Mouse (Mus musculus): ENCODE measurements around the gene C1galt1. TPM values are rescaled to one million over a fixed set of nuclear protein-coding genes. Genes with fewer than 3 reads are reported as not detected.

Gene C1galt1
- polyA plus RNA-seq (2015; fragmentation: Nextera tagmentation; extraction: Ambion mirVana): 5.3 and 5.9 TPM in 2 replicates

DNA sequence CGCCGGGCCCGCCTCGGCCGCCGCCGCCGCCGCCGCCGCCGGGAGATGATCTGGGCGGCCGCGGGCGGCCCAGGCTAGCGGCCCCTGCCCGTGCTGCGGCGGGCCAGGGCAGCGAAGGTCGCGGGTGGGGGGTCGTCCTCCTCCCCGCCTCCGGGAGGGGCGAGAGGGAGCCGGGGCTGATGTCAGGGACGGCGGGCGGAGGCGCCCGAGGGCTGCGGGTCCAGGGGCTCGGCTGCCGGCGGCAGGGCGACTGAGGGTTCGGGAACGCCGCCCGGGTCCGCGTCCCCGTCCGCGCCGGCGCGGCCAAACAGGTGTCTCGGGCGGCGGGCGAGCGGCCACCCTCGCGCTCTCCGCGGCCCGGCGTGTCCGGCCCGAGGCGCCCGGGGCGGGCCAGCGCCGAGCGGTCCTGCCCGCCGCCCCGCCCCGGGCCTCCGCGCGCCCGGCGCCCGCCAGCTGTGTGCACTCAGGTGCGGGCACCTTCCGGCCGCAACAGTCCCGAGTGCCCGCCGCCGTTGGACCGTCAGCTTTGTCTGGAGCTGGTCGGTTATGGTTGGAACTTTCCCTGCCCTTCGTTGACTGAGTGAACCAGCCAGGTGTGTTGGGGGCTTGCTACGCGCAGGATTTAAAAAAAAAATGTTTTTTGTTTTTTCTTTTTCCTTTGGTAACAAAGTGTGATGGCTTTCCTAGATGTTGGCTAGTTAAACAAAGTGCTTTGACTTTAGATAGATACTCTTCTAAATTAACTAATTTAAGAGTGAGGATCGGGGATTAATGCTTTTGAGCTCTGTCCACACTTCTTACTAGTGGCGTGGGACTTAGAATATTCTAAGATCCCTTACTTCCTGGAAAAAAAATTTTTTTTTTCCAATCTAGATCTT lies at the start of gene C1galt1:
Gene C1galt1, plus strand, starts transcription at position 41 of the 878 bp plus-strand sequence.
- peak; percentile 81 for ATAC-seq
- WGBS: under 1% methylated on average over 86 of the region's 93 CpGs
- Histone ChIP-seq H3K27me3 (replicated peaks) (no peaks in the 10 kb centered on the region), H3K4me1 (replicated peaks) (peaks cover 3% of the 10 kb centered on the region; the same call in 1 of the 2 replicates), H3K9me3 (no peaks in the 10 kb centered on the region), H3K4me2 (replicated peaks) (peak within 1 kb of the TSS; percentile 58), H3K9ac (peak within 1 kb of the TSS; percentile 84), H3K36me3 (no peaks in the 10 kb centered on the region), H3K4me3 (replicated peaks) (peak within 1 kb of the TSS; percentile 92), H3K27ac (peak within 1 kb of the TSS; percentile 89)

DNA sequence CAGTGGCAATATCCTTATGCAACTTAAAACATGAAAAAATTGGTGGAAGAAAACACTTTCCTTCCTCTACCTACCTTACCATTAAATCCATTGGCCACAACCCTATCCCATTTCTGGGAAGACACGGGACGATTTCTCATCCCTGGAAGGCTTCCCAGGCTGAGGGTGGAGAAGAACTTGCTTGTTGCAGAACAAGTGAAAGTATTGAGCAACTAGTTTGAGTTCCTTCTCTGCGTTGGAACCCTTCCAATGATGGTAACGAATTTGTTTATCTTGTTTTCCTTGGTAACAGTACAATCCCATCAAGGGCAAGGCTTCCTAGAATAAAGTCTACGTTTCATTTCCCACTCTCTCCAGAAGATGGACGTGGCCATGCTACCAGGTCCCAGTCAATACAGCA lies 44.7 kb upstream of the C1galt1 start:
- 71% methylated on average over 6 of the region's 6 CpGs for WGBS
- Histone ChIP-seq H3K27me3 (replicated peaks) (no peaks in the 10 kb centered on the region), H3K9me3 (no peaks in the 10 kb centered on the region), H3K27ac (no peak overlapping the region), H3K9ac (no peak overlapping the region), H3K4me2 (replicated peaks) (no peak overlapping the region), H3K4me3 (replicated peaks) (no peak overlapping the region), H3K4me1 (replicated peaks) (no peaks in the 10 kb centered on the region), H3K36me3 (no peaks in the 10 kb centered on the region)
- ATAC-seq: no peak

DNA sequence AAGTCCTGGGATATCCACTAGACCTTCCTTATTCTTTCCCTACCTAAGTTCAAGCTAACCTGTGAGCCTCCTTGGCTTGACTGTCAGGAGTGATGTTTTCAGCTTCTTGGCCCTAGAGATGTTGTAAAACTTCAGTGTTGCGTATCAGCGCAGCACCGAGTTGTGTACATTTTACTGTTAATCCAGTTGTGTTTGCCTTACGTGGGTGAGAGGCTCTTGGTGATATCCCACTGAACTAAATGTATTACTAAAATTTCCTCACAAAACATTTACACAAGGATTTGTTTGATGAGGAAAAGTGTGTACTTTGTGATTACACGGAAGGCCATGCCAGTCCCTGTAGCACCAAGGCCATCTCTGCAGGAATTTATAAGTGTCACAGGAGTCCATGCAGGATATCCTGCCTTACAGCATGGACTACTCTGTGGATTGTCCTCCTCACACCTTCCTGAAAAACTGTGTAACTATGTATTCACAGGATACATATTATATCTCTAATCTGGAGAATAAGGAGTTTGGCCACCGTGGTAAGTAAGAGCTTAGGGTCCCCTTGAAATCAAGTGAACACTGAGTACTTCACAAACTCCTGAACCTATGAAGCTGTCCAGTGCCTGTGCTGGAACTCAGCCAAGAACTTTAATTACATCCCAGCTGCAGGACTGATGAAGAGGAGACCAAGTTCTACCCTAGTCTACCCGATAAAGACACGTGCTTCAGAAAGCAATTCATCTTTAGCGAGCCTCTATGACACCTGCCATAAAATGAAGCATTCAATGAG lies 40.7 kb upstream of the C1galt1 start:
- no peaks in the 10 kb centered on the region for H3K27me3 ChIP-seq (replicated peaks)
- peak; percentile 74 for ATAC-seq
- no peaks in the 10 kb centered on the region for H3K4me1 ChIP-seq (replicated peaks)
- no peak overlapping the region for H3K27ac ChIP-seq
- no peaks in the 10 kb centered on the region for H3K9me3 ChIP-seq
- H3K4me3 ChIP-seq (replicated peaks): no peak overlapping the region
- WGBS: 56% methylated on average over 9 of the region's 9 CpGs
- no peaks in the 10 kb centered on the region for H3K36me3 ChIP-seq
- no peak overlapping the region for H3K4me2 ChIP-seq (replicated peaks)
- H3K9ac ChIP-seq: no peak overlapping the region

DNA sequence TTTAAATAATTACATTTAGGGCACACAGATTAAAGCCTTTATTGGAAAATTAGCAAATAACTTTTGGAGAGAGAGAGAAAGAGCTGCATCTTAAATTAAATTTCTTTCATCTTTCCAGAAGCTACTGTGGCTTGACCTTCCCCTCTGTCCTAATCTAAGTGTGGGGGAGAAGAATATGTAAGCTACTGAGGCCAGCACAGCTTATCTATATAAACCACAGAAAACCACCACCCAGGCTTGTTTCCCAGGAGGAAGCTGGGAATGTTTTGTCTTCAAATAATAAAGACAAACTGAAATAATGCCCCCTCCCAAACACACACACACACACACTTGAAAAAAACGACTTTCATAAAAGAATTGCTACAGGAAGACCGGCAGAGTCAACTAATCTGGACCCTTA lies 30.5 kb upstream of the C1galt1 start:
- no peaks in the 10 kb centered on the region for H3K4me1 ChIP-seq (replicated peaks)

DNA sequence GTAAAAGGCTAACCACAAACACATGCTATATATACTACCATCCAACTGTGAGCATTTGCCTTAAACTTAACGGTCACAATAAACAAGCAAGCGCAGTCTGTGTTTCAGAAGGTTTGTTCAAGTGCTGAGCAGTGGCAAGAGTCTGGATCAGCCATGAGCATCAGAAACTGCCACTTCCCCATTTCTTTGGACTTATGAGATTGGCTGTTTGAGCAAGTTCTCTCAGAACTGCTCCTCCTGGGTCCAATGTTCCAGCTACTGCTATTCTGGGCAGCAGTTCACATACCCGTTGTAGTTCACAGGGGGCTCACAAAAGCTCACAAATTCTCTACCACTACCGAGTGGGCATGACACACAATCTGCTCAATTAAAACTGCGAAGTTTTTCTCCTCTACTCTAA lies 28.4 kb upstream of the C1galt1 start:
- Histone ChIP-seq H3K27me3 (replicated peaks) (no peaks in the 10 kb centered on the region), H3K4me3 (replicated peaks) (no peak overlapping the region), H3K27ac (no peak overlapping the region), H3K4me2 (replicated peaks) (no peak overlapping the region), H3K9ac (no peak overlapping the region), H3K9me3 (no peaks in the 10 kb centered on the region), H3K36me3 (no peaks in the 10 kb centered on the region), H3K4me1 (replicated peaks) (no peaks in the 10 kb centered on the region)
- no peak for ATAC-seq
- WGBS: 87% methylated on average over 5 of the region's 5 CpGs

More for the DNA sequence above, 30.5 kb upstream of the C1galt1 start:
- Histone ChIP-seq H3K27ac (no peak overlapping the region), H3K4me3 (replicated peaks) (no peak overlapping the region), H3K9me3 (no peaks in the 10 kb centered on the region), H3K4me2 (replicated peaks) (no peak overlapping the region), H3K36me3 (no peaks in the 10 kb centered on the region), H3K27me3 (replicated peaks) (no peaks in the 10 kb centered on the region), H3K9ac (no peak overlapping the region)
- ATAC-seq: no peak
- 49% methylated on average over 2 of the region's 2 CpGs for WGBS

DNA sequence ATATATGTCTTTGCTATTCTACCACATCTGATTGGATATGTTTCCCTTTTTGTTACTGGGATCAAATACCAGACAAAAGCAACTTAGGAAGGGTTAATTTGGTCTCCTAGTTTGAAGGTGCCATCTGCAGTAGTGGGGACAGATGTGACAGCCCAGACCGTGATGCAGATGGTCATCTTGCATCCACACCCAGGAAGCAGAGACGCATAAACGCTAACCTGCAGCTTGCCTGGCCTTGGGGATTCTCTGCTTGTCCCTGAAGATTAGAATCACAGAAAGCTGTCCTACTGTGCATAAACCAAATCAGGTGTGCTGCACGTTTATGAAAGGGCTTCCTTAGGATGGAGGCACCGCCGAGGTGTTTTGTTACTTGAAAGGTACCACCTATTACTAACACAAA lies 22.0 kb upstream of the C1galt1 start:
- Histone ChIP-seq H3K9me3 (no peaks in the 10 kb centered on the region), H3K9ac (no peak overlapping the region), H3K4me2 (replicated peaks) (no peak overlapping the region), H3K4me3 (replicated peaks) (no peak overlapping the region), H3K4me1 (replicated peaks) (no peaks in the 10 kb centered on the region), H3K27ac (no peak overlapping the region), H3K27me3 (replicated peaks) (no peaks in the 10 kb centered on the region), H3K36me3 (no peaks in the 10 kb centered on the region)
- no peak for ATAC-seq
- WGBS: 62% methylated on average over 6 of the region's 6 CpGs

DNA sequence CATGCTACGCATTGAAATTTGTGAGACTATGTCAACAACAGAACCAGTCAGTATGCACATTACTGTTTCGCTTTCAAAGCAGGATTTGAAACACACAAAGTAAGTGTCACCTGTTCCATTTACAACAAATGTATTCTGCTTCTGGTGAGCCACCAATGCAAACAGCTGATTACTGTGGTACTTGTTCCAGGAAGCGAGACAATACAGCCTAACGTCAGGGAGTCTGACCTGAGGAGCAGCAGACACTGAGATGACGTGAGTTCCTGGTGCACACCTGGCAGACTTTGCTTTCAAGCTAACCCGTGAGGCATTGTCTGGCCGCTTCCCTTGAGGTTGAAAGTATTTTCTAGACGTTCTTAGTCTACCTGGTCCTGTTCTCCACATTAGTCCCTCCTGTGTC lies 13.8 kb upstream of the C1galt1 start:
- H3K27me3 ChIP-seq (replicated peaks): no peaks in the 10 kb centered on the region
- H3K9ac ChIP-seq: no peak overlapping the region
- no peak for ATAC-seq
- no peak overlapping the region for H3K27ac ChIP-seq
- H3K4me2 ChIP-seq (replicated peaks): no peak overlapping the region
- H3K4me1 ChIP-seq (replicated peaks): no peaks in the 10 kb centered on the region
- 74% methylated on average over 8 of the region's 8 CpGs for WGBS
- no peaks in the 10 kb centered on the region for H3K9me3 ChIP-seq
- no peak overlapping the region for H3K4me3 ChIP-seq (replicated peaks)
- no peaks in the 10 kb centered on the region for H3K36me3 ChIP-seq

DNA sequence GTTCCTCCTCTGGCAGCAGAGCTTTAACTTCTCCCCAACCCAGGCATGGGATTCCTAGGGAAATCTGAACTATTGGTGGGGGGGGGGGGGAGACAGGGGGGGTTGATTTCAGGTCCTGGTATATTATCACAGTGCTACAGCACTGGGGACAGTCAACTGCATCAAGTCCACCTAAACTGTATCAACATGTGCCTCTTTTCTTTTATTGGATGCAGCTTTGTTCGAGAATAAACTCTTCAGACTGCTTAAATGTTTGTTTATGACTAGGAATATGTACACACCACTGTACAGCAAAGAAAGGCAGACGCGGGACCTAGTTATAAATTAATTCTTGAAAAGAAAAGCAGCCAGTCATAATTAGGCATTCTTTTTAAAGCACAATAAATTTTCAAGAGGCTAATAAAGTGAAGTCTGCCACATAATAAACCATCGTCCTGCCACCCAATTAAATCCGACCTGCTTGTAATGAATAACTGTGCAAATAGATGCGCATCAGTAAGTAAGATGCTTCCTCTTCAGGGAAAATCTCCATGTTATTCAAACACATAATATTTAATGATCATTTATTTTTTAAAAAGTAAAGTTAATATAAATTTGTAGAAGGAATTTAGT lies 12.0 kb upstream of the C1galt1 start:
- Histone ChIP-seq H3K4me1 (replicated peaks) (no peaks in the 10 kb centered on the region), H3K9ac (no peak overlapping the region), H3K9me3 (no peaks in the 10 kb centered on the region), H3K27me3 (replicated peaks) (no peaks in the 10 kb centered on the region), H3K36me3 (no peaks in the 10 kb centered on the region), H3K4me3 (replicated peaks) (no peak overlapping the region), H3K27ac (no peak overlapping the region), H3K4me2 (replicated peaks) (no peak overlapping the region)
- 57% methylated on average over 6 of the region's 6 CpGs for WGBS
- no peak for ATAC-seq

DNA sequence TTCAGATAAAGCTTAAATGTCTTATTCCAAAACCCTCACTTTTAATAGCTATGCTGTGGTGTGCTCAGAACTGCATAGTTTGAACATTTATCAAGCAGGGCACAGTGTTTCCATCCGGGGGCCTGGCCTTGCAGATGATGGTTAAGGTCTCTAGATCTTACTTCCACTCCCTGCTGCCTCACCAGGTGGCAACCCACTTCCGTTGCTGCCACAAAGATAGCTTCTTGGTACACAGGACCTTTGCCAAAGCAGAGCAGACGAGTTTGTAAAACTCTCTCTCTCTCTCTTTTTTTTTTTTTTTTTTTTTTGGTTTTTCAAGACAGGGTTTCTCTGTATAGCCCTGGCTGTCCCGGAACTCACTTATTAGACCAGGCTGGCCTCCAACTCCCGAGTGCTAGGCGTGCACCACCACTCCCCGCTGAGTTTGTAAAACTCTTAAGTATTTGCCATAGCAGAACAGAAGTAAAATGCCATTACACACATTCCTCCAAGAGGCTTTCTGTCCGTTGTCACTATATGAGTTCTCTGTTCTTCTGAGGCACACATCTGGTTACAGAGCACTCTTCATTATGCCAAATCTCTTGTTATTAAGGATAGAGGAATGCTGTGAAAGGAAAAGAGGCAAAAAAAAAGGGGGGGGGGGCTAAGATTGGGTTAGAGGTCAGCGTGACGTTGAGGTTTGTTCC lies 773 bp upstream of the C1galt1 start:
- Histone ChIP-seq H3K4me2 (replicated peaks) (peak overlapping the region; percentile 58), H3K27ac (no peak overlapping the region), H3K9me3 (no peaks in the 10 kb centered on the region), H3K4me1 (replicated peaks) (peaks cover 3% of the 10 kb centered on the region; the same call in 1 of the 2 replicates), H3K9ac (no peak overlapping the region), H3K27me3 (replicated peaks) (no peaks in the 10 kb centered on the region), H3K36me3 (no peaks in the 10 kb centered on the region), H3K4me3 (replicated peaks) (peak overlapping the region; percentile 92)
- ATAC-seq: no peak
- 59% methylated on average over 10 of the region's 10 CpGs for WGBS

DNA sequence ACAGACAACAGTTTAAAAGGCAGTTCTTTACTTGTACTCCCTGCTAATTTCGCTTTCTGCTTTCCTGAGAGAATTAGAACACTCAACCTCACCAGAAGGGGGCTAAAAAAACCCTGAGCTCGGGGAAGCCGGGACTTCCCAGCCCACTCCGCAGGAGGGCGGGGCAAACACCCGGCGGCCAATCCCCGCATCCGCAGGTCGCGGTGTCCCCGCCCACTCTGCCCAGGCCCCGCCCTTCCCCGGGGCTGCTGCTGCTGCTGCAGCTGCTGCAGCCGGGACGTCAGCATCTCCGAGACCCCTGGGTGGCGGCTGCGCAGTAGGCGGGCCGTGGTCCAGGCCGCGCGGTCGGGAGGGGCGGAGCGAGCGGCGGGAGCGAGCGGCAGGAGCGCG lies 235 bp upstream of the C1galt1 start:
- WGBS: under 1% methylated on average over 31 of the region's 33 CpGs
- Histone ChIP-seq H3K27ac (peak overlapping the region; percentile 89), H3K4me3 (replicated peaks) (peak overlapping the region; percentile 92), H3K4me2 (replicated peaks) (peak overlapping the region; percentile 58), H3K36me3 (no peaks in the 10 kb centered on the region), H3K27me3 (replicated peaks) (no peaks in the 10 kb centered on the region), H3K9me3 (no peaks in the 10 kb centered on the region), H3K4me1 (replicated peaks) (peaks cover 3% of the 10 kb centered on the region; the same call in 1 of the 2 replicates), H3K9ac (peak overlapping the region; percentile 84)
- peak; percentile 97 for ATAC-seq

DNA sequence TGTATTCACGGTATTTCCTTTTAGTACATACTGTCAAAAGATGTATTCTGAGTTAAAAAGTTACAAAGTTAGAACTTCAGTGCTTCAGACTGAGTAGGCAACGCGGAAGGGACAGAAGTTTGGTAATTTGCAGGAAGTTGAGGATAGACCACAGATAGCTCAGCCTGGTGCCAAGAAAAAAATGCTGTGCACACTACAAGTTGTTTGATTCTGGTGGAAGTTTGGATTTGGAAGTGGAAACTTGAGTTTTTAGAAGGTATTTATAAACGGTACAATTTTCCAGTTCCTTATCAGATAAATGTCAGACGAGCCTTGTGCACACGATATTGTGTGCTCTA lies 1.0 kb downstream of the C1galt1 start:
- H3K4me2 ChIP-seq (replicated peaks): peak overlapping the region; percentile 58
- H3K27me3 ChIP-seq (replicated peaks): no peaks in the 10 kb centered on the region
- peaks cover 8% of the 10 kb centered on the region; the same call in 1 of the 2 replicates for H3K4me1 ChIP-seq (replicated peaks)
- H3K9me3 ChIP-seq: no peaks in the 10 kb centered on the region
- H3K27ac ChIP-seq: no peak overlapping the region
- H3K4me3 ChIP-seq (replicated peaks): peak overlapping the region; percentile 92
- no peak for ATAC-seq
- no peak overlapping the region for H3K9ac ChIP-seq
- H3K36me3 ChIP-seq: no peaks in the 10 kb centered on the region
- 11% methylated on average over 6 of the region's 6 CpGs for WGBS
